8 mouse cellular contexts compared by ENCODE assay signal in genomic region chr2:173263636-173264330, GRCm38 (mm10). TPM values are rescaled to one million over a fixed set of nuclear protein-coding genes. Genes with fewer than 3 reads are reported as not detected.
DNase-seq lines count a peak whose midpoint lies in the region; ATAC-seq and TF ChIP-seq lines count a peak whose summit lies in the region.

No protein-coding gene starts in this region.

- DNase-seq in lung, embryonic 14.5 days = no peak
- no peak for DNase-seq in lung, postnatal 4 days
- peak; percentile 72 for DNase-seq in T-cell, adult 2 months (ENCODE audit: low spot score)
- DNase-seq in thymus, adult 2 months = peak; percentile 74
- no peak for DNase-seq in cerebellum, adult 2 months
- DNase-seq in right cerebral cortex, postnatal 14 days = no peak

- H3K4me1 ChIP-seq in lung, embryonic 14.5 days (ENCODE audit: insufficient read depth) = peaks cover 32% of the 10 kb centered on the region
- peaks cover 76% of the 10 kb centered on the region for H3K4me1 ChIP-seq in kidney, embryonic 16.5 days (ENCODE audit: insufficient read depth, low read length)
- H3K4me1 ChIP-seq in thymus, adult 2 months (replicated peaks; ENCODE audit: control insufficient read depth, insufficient read depth, low read length) = peaks cover 58% of the 10 kb centered on the region
- no peaks in the 10 kb centered on the region for H3K4me1 ChIP-seq in cerebellum, adult 2 months (ENCODE audit: control insufficient read depth, insufficient read depth, low read length)
- peaks cover 66% of the 10 kb centered on the region for H3K4me1 ChIP-seq in forebrain, embryonic 16.5 days (replicated peaks; ENCODE audit: control insufficient read depth, insufficient read depth, low read length)

- no peak overlapping the region for H3K4me2 ChIP-seq in lung, embryonic 14.5 days
- no peak overlapping the region for H3K4me2 ChIP-seq in kidney, embryonic 16.5 days (replicated peaks; ENCODE audit: low read depth, low read length)
- H3K4me2 ChIP-seq in forebrain, embryonic 16.5 days (ENCODE audit: low read length) = no peak overlapping the region

- peak overlapping the region; percentile 0; the same call in 1 of the 2 replicates for H3K27ac ChIP-seq in lung, embryonic 14.5 days (ENCODE audit: low read depth)
- peak overlapping the region; percentile 37 for H3K27ac ChIP-seq in kidney, embryonic 16.5 days (ENCODE audit: low read length)
- no peak overlapping the region for H3K27ac ChIP-seq in thymus, adult 2 months (ENCODE audit: control insufficient read depth, insufficient read depth, low read length)
- H3K27ac ChIP-seq in cerebellum, adult 2 months (ENCODE audit: insufficient read depth, low read length) = no peak overlapping the region
- H3K27ac ChIP-seq in forebrain, embryonic 16.5 days (ENCODE audit: low read length) = no peak overlapping the region

- H3K36me3 ChIP-seq in lung, embryonic 14.5 days (ENCODE audit: insufficient read depth) = no peaks in the 10 kb centered on the region
- no peaks in the 10 kb centered on the region for H3K36me3 ChIP-seq in kidney, embryonic 16.5 days (ENCODE audit: insufficient read depth, low read length)
- no peaks in the 10 kb centered on the region for H3K36me3 ChIP-seq in thymus, adult 2 months (ENCODE audit: control insufficient read depth, insufficient read depth, low read length)
- H3K36me3 ChIP-seq in forebrain, embryonic 16.5 days (ENCODE audit: control insufficient read depth, insufficient read depth) = no peaks in the 10 kb centered on the region

- no peaks in the 10 kb centered on the region for H3K27me3 ChIP-seq in lung, embryonic 14.5 days (ENCODE audit: insufficient read depth, low read length)
- H3K27me3 ChIP-seq in kidney, embryonic 16.5 days (ENCODE audit: insufficient read depth, low read length) = no peaks in the 10 kb centered on the region
- H3K27me3 ChIP-seq in thymus, adult 2 months (ENCODE audit: control insufficient read depth, insufficient read depth, low read length) = no peaks in the 10 kb centered on the region
- no peaks in the 10 kb centered on the region for H3K27me3 ChIP-seq in cerebellum, adult 2 months (ENCODE audit: control insufficient read depth, insufficient read depth, low read length)
- no peaks in the 10 kb centered on the region for H3K27me3 ChIP-seq in forebrain, embryonic 16.5 days (replicated peaks; ENCODE audit: control insufficient read depth, insufficient read depth, low read length)

- no peak for ATAC-seq in lung, embryonic 14.5 days (ENCODE audit: insufficient read depth)
- ATAC-seq in kidney, embryonic 16.5 days (ENCODE audit: low FRiP score, low TSS enrichment) = peak; percentile 28; the same call in 1 of the 2 replicates
- no peak for ATAC-seq in forebrain, embryonic 16.5 days

- H3K9me3 ChIP-seq in lung, embryonic 14.5 days (ENCODE audit: low read depth, low read length) = no peaks in the 10 kb centered on the region
- no peaks in the 10 kb centered on the region for H3K9me3 ChIP-seq in kidney, embryonic 16.5 days (ENCODE audit: low read length)
- no peaks in the 10 kb centered on the region for H3K9me3 ChIP-seq in forebrain, embryonic 16.5 days (ENCODE audit: control insufficient read depth, low read length)

- no peak for TF ChIP-seq POLR2A in thymus, adult 2 months (IDR thresholded peaks at IDR 0.05; ENCODE audit: control insufficient read depth, extremely low read depth, insufficient read depth, low read length, poor library complexity)
- no peak for TF ChIP-seq POLR2A in cerebellum, adult 2 months (IDR thresholded peaks at IDR 0.05; ENCODE audit: borderline replicate concordance, insufficient read depth, low read length)

- no peak overlapping the region for H3K9ac ChIP-seq in lung, embryonic 14.5 days
- no peak overlapping the region for H3K9ac ChIP-seq in kidney, embryonic 16.5 days (replicated peaks; ENCODE audit: low read length)
- H3K9ac ChIP-seq in forebrain, embryonic 16.5 days (replicated peaks; ENCODE audit: low read depth, low read length) = no peak overlapping the region

- TF ChIP-seq CTCF in lung, embryonic 14.5 days (IDR thresholded peaks at IDR 0.05; ENCODE audit: low read depth) = no peak
- TF ChIP-seq CTCF in thymus, adult 2 months (IDR thresholded peaks at IDR 0.05; ENCODE audit: borderline replicate concordance, control insufficient read depth, extremely low read depth, insufficient read depth, low read length, poor library complexity) = no peak
- no peak for TF ChIP-seq CTCF in cerebellum, adult 2 months (IDR thresholded peaks at IDR 0.05; ENCODE audit: borderline replicate concordance, insufficient read depth, low read depth, low read length)

- H3K4me3 ChIP-seq in lung, embryonic 14.5 days (ENCODE audit: low read depth, low read length) = no peak overlapping the region
- no peak overlapping the region for H3K4me3 ChIP-seq in kidney, embryonic 16.5 days (ENCODE audit: low read length)
- H3K4me3 ChIP-seq in thymus, adult 2 months (ENCODE audit: control insufficient read depth, insufficient read depth, low read length) = no peak overlapping the region
- no peak overlapping the region for H3K4me3 ChIP-seq in cerebellum, adult 2 months (replicated peaks; ENCODE audit: insufficient read depth, low read depth, low read length)
- no peak overlapping the region for H3K4me3 ChIP-seq in forebrain, embryonic 16.5 days (replicated peaks; ENCODE audit: low read length)

- 60% methylated on average over 11 of the region's 11 CpGs for WGBS in lung, embryonic 14.5 days
- 35% methylated on average over 11 of the region's 11 CpGs for WGBS in kidney, embryonic 16.5 days
- 8% methylated on average over 11 of the region's 11 CpGs for WGBS in thymus, adult 2 months
- WGBS in cerebellum, adult 2 months = 77% methylated on average over 11 of the region's 11 CpGs
- WGBS in forebrain, embryonic 16.5 days = 77% methylated on average over 11 of the region's 11 CpGs

RNA-seq across cellular contexts. Expression of gene Pmepa1, which starts 12.6 kb away (rescaled TPM):
- polyA plus RNA-seq in lung, embryonic 14.5 days (2014; fragmentation: Nextera tagmentation; extraction: Ambion mirVana) = 8.9 and 9.0 TPM in 2 replicates
- polyA plus RNA-seq in kidney, embryonic 16.5 days (2015; fragmentation: Nextera tagmentation; extraction: Ambion mirVana) = 4.3 and 4.8 TPM in 2 replicates
- 68.7 and 70.3 TPM in 2 replicates for polyA plus RNA-seq in thymus, adult 2 months (2012; rRNA removed)
- 22.0 and 24.1 TPM in 2 replicates for polyA plus RNA-seq in cerebellum, adult 2 months (2012; rRNA removed)
- 7.2 and 7.3 TPM in 2 replicates for polyA plus RNA-seq in forebrain, embryonic 16.5 days (2015; fragmentation: Nextera tagmentation; extraction: Ambion mirVana)

RNA-seq across cellular contexts. Expression of gene Zbp1, which starts 45.1 kb away (rescaled TPM):
- polyA plus RNA-seq in lung, embryonic 14.5 days (2014; fragmentation: Nextera tagmentation; extraction: Ambion mirVana) = 0.34 and 0.41 TPM in 2 replicates
- polyA plus RNA-seq in kidney, embryonic 16.5 days (2015; fragmentation: Nextera tagmentation; extraction: Ambion mirVana) = 0.67 TPM in 1 of 2 replicates, not detected in the other
- polyA plus RNA-seq in thymus, adult 2 months (2012; rRNA removed) = 58.6 and 63.7 TPM in 2 replicates
- polyA plus RNA-seq in cerebellum, adult 2 months (2012; rRNA removed) = 0.25 and 0.74 TPM in 2 replicates
- not detected in 2 replicates for polyA plus RNA-seq in forebrain, embryonic 16.5 days (2015; fragmentation: Nextera tagmentation; extraction: Ambion mirVana)

Comparison
In these comparisons a context has a peak if more than half of its experiments do, and no peak if none do; other contexts are left out.
1. DNase-seq: peak in T-cell, adult 2 months (single experiment) and thymus, adult 2 months (single experiment); none in lung, embryonic 14.5 days (single experiment), lung, postnatal 4 days (0 of 2), cerebellum, adult 2 months (0 of 2) and right cerebral cortex, postnatal 14 days (single experiment).
2. H3K27ac ChIP-seq: peak in lung, embryonic 14.5 days (single experiment) and kidney, embryonic 16.5 days (single experiment); none in thymus, adult 2 months (single experiment), cerebellum, adult 2 months (single experiment) and forebrain, embryonic 16.5 days (single experiment).
3. RNA of gene Zbp1, which starts 45.1 kb away (polyA plus RNA-seq): 58.6 to 63.7 TPM in thymus, adult 2 months; 0.25 to 0.74 TPM in cerebellum, adult 2 months, 0.67 TPM in kidney, embryonic 16.5 days, 0.34 to 0.41 TPM in lung, embryonic 14.5 days and not detected in forebrain, embryonic 16.5 days; every median in the first group is over 10 times any median in the second.